Mouse (Mus musculus) embryonic facial prominence, embryonic 11.5 days (tissue): ENCODE measurements at regions not wholly inside any gene's neighbourhood (a gene's known extent, or its start where the extent isn't known, plus 50 kb on each side); places are given as distances from the start of the nearest gene placed in this dataset.

ENCODE experiments used
- ATAC-seq: fragments of 200-750 bp; cut with Nextera tagmentation; replicated peaks from 2 replicates; pipeline ENCODE4 v1.8.0; 2017; ENCODE audit warnings: low read depth; ENCODE audit not compliant: insufficient number of reproducible peaks, low FRiP score, low TSS enrichment
- DNase-seq: peaks from one replicate; pipeline ENCODE4 v3.0.0-alpha.2; 2015; ENCODE audit warnings: low spot score
- H3K27ac ChIP-seq: fragments of 300-500 bp; sonication (generic); replicated peaks from 2 replicates; pipeline ENCODE4 v1.5.1; 2014; ENCODE audit warnings: mild to moderate bottlenecking, low read depth, low read length, control low read depth
- H3K27me3 ChIP-seq: fragments of 300-500 bp; sonication (generic); 2 replicates; pipeline ENCODE4 v1.6.1; 2014; ENCODE audit warnings: mild to moderate bottlenecking, low read length, moderate library complexity, mixed read lengths; ENCODE audit not compliant: control insufficient read depth, insufficient read depth
- H3K36me3 ChIP-seq: fragments of 300-500 bp; sonication (generic); replicated peaks from 2 replicates; pipeline ENCODE4 v1.6.1; 2014; ENCODE audit warnings: low read depth, mild to moderate bottlenecking, low read length, moderate library complexity, mixed read lengths; ENCODE audit not compliant: control insufficient read depth, insufficient read depth
- H3K4me1 ChIP-seq: fragments of 300-500 bp; sonication (generic); 2 replicates; pipeline ENCODE4 v1.6.1; 2014; ENCODE audit warnings: low read length, mixed read lengths; ENCODE audit not compliant: control insufficient read depth, insufficient read depth
- H3K4me2 ChIP-seq: fragments of 300-500 bp; sonication (generic); 2 replicates; pipeline ENCODE4 v1.6.1; 2014; ENCODE audit warnings: low read depth, mild to moderate bottlenecking, control low read depth, low read length, moderate library complexity
- H3K4me3 ChIP-seq: fragments of 300-500 bp; sonication (generic); 2 replicates; pipeline ENCODE4 v1.5.1; 2014; ENCODE audit warnings: low read depth, low read length, control low read depth
- H3K9ac ChIP-seq: fragments of 300-500 bp; sonication (generic); replicated peaks from 2 replicates; pipeline ENCODE4 v1.6.1; 2014; ENCODE audit warnings: mild to moderate bottlenecking, control low read depth, low read length
- H3K9me3 ChIP-seq: fragments of 300-500 bp; sonication (generic); replicated peaks from 2 replicates; pipeline ENCODE4 v1.6.1; 2016; ENCODE audit warnings: mild to moderate bottlenecking, low read length, inconsistent platforms, mixed read lengths; ENCODE audit not compliant: control insufficient read depth
- WGBS: fragments of 180-500 bp; shearing (Covaris S2); extraction: QIAGEN DNeasy Blood & Tissue Kit; methylation state at CpG from one replicate; pipeline ENCODE4 v1.1.7; 2014; 5-methylcytosine and 5-hydroxymethylcytosine counted together

- H3K9me3 ChIP-seq = no peaks in the 10 kb centered on the region
- no peak overlapping the region for H3K4me2 ChIP-seq
- no peaks in the 10 kb centered on the region; the same call in 1 of the 2 replicates for H3K4me1 ChIP-seq
- 72% methylated on average over 13 of the region's 13 CpGs for WGBS
- no peak overlapping the region for H3K9ac ChIP-seq
- no peak overlapping the region for H3K27ac ChIP-seq
- H3K27me3 ChIP-seq = no peaks in the 10 kb centered on the region
- peak; percentile 59; the same call in 1 of the 2 replicates for ATAC-seq
- peak; percentile 65 for DNase-seq
- no peaks in the 10 kb centered on the region for H3K36me3 ChIP-seq
- no peak overlapping the region for H3K4me3 ChIP-seq
These were observed 239.4 kb downstream of the Gm10260 start for GRCm38 (mm10) chr13:97520988-97521547.

DNA sequence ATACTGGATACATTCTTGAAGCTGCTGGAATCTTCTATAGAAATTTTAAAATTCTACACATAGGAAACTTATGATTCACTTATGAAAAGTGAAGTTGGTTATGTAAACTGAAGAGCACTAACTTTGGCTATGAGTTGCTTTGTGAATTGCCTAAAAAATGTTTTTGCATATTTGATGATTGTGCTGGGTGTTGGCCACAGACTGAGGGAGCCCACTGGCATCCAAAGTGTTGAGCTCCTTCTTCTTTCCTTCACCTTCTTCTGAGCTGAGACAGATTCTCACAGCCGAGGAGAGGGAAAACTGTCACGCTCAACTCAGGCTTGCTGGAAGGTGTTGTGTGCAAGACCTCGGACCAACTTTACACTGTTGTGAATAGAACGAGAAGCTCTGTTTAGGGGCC, 243.7 kb downstream of the Gm10260 start:
- H3K27ac ChIP-seq = no peak overlapping the region

GRCm38 (mm10) chr13:97514421-97515066, 245.9 kb downstream of the Gm10260 start:
- Histone ChIP-seq H3K4me1 (no peaks in the 10 kb centered on the region), H3K9me3 (no peaks in the 10 kb centered on the region), H3K36me3 (no peaks in the 10 kb centered on the region), H3K27me3 (no peaks in the 10 kb centered on the region), H3K9ac (no peak overlapping the region), H3K4me2 (no peak overlapping the region), H3K4me3 (no peak overlapping the region), H3K27ac (no peak overlapping the region)
- DNase-seq = peak; percentile 63
- ATAC-seq = peak; percentile 73
- WGBS = 53% methylated on average over 21 of the region's 21 CpGs

More for the DNA sequence above, 243.7 kb downstream of the Gm10260 start:
- Histone ChIP-seq H3K9ac (no peak overlapping the region), H3K36me3 (no peaks in the 10 kb centered on the region), H3K9me3 (no peaks in the 10 kb centered on the region), H3K4me2 (no peak overlapping the region), H3K4me3 (no peak overlapping the region), H3K4me1 (no peaks in the 10 kb centered on the region), H3K27me3 (no peaks in the 10 kb centered on the region)
- DNase-seq (no peak), ATAC-seq (no peak)
- 96% methylated on average over 4 of the region's 4 CpGs for WGBS

DNA sequence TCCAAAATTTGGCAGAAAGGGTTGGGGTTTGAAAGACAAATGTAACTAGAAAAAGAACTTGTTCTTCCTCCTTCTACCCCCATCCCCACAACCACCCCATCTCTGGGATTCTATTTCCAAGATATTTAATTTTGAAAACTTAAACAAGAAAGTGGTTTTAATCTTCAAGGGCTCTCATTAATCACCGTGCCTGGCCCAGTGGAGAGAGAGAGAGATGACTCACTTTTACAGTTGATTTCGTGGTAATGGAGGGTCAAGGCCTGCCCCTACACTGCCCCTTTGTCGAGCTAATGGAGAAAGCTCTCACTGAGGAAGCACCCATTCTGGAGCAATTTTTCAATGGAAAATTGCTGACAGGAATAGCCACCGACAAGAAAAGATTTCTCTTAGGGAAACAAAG, 247.9 kb downstream of the Gm10260 start:
- Histone ChIP-seq H3K36me3 (no peaks in the 10 kb centered on the region), H3K4me3 (no peak overlapping the region), H3K4me2 (no peak overlapping the region), H3K4me1 (no peaks in the 10 kb centered on the region), H3K9me3 (no peaks in the 10 kb centered on the region), H3K27ac (no peak overlapping the region), H3K27me3 (no peaks in the 10 kb centered on the region), H3K9ac (no peak overlapping the region)
- ATAC-seq = no peak
- no peak for DNase-seq
- WGBS = 60% methylated on average over 4 of the region's 4 CpGs

- no peaks in the 10 kb centered on the region for H3K9me3 ChIP-seq
- H3K4me1 ChIP-seq = no peaks in the 10 kb centered on the region
- no peak overlapping the region for H3K27ac ChIP-seq
- H3K36me3 ChIP-seq = no peaks in the 10 kb centered on the region
- H3K4me3 ChIP-seq = no peak overlapping the region
- H3K27me3 ChIP-seq = no peaks in the 10 kb centered on the region
- no peak overlapping the region for H3K9ac ChIP-seq
- DNase-seq (no peak), ATAC-seq (no peak)
- H3K4me2 ChIP-seq = no peak overlapping the region
- 71% methylated on average over 10 of the region's 10 CpGs for WGBS
These were observed 249.8 kb downstream of the Gm10260 start for GRCm38 (mm10) chr13:97510431-97511261.

- WGBS = 90% methylated on average over 5 of the region's 5 CpGs
- no peak overlapping the region for H3K27ac ChIP-seq
- no peak overlapping the region for H3K9ac ChIP-seq
- H3K36me3 ChIP-seq = no peaks in the 10 kb centered on the region
- H3K4me2 ChIP-seq = no peak overlapping the region
- H3K9me3 ChIP-seq = no peaks in the 10 kb centered on the region
- H3K4me1 ChIP-seq = no peaks in the 10 kb centered on the region
- no peak for ATAC-seq
- no peak overlapping the region for H3K4me3 ChIP-seq
- DNase-seq = no peak
- no peaks in the 10 kb centered on the region for H3K27me3 ChIP-seq
These were observed 255.5 kb downstream of the Gm10260 start for GRCm38 (mm10) chr13:97504949-97505348.

GRCm38 (mm10) chr13:97503955-97504739, 256.3 kb downstream of the Gm10260 start:
- H3K36me3 ChIP-seq = no peaks in the 10 kb centered on the region
- ATAC-seq (no peak), DNase-seq (no peak)
- no peak overlapping the region for H3K27ac ChIP-seq
- no peaks in the 10 kb centered on the region for H3K27me3 ChIP-seq
- no peak overlapping the region for H3K4me2 ChIP-seq
- no peaks in the 10 kb centered on the region for H3K4me1 ChIP-seq
- no peak overlapping the region for H3K9ac ChIP-seq
- 91% methylated on average over 10 of the region's 10 CpGs for WGBS
- no peak overlapping the region for H3K4me3 ChIP-seq
- no peaks in the 10 kb centered on the region for H3K9me3 ChIP-seq
